Mouse (Mus musculus): Measurements from ENCODE around the gene Zfp27. TPM values are rescaled to one million over a fixed set of nuclear protein-coding genes. Genes with fewer than 3 reads are reported as not detected.

Gene Zfp27
- polyA plus RNA-seq, 1 experiment: 1.0 TPM

DNA sequence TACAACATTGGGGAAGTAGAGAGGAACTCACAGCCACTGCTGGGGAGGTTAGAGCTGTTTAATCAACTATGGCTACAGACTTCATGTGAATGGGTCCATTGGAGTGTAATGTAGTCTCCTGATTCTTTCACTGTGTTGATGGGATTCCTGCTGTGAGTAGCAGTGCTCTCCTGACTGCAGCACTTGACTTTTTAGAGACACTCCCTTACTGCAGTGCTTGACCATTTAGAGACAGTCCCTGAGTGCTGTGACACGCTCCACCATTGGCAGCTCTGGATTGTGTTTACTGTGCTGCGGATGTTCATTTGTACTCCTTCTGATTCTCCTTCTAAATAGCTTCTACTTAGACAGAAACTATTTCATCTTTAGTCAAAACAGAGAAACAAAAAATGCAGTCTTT is 36.4 kb upstream of the Zfp27 start:
- H3K27me3 ChIP-seq (ENCODE audit: control insufficient read depth, insufficient read depth, low read length): no peaks in the 10 kb centered on the region
- H3K36me3 ChIP-seq (ENCODE audit: control insufficient read depth, insufficient read depth, low read length): peaks cover 2% of the 10 kb centered on the region
- WGBS: 86% methylated on average over 2 of the region's 2 CpGs
- no peak overlapping the region for H3K27ac ChIP-seq (ENCODE audit: insufficient read depth, low read length)
- no peaks in the 10 kb centered on the region for H3K4me1 ChIP-seq (ENCODE audit: control insufficient read depth, insufficient read depth, insufficient read length)
- no peak overlapping the region for H3K4me3 ChIP-seq (ENCODE audit: extremely low read depth, insufficient read depth, insufficient read length)
- DNase-seq (ENCODE audit: low read depth in 1 of 2, low spot score in 2 of 2): no peak
- TF ChIP-seq CTCF (IDR thresholded peaks at IDR 0.05; ENCODE audit: extremely low read depth, insufficient read depth, insufficient read length, insufficient replicate concordance) (no peak), POLR2A (IDR thresholded peaks at IDR 0.05; ENCODE audit: low read depth, low read length) (no peak)

DNA sequence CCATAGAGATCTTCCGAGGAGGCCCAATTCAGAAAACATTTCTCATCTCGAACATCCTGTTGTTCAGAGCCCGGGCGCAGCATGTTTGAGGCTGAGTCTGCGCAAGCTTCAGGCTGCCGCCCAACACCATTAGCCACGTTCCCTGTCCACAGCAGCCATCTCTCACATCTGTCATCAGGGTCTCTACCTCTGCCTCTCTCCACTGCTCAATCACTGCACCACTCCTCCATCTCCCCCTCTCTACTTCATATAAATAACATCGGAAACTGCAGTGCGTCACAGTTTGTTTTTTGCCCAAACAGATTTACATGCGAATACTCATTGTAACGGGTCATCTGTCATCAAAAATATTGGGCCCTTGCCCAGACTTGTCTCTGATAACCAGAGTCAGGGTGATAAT is 34.7 kb upstream of the Zfp27 start:
- Histone ChIP-seq H3K4me1 (ENCODE audit: control insufficient read depth, insufficient read depth, insufficient read length) (no peaks in the 10 kb centered on the region), H3K4me3 (ENCODE audit: extremely low read depth, insufficient read depth, insufficient read length) (no peak overlapping the region), H3K36me3 (ENCODE audit: control insufficient read depth, insufficient read depth, low read length) (peaks cover 6% of the 10 kb centered on the region), H3K27ac (ENCODE audit: insufficient read depth, low read length) (no peak overlapping the region), H3K27me3 (ENCODE audit: control insufficient read depth, insufficient read depth, low read length) (no peaks in the 10 kb centered on the region)
- WGBS: 87% methylated on average over 11 of the region's 11 CpGs
- TF ChIP-seq CTCF (IDR thresholded peaks at IDR 0.05; ENCODE audit: extremely low read depth, insufficient read depth, insufficient read length, insufficient replicate concordance) (no peak), POLR2A (IDR thresholded peaks at IDR 0.05; ENCODE audit: low read depth, low read length) (no peak)
- no peak for DNase-seq (ENCODE audit: low read depth in 1 of 2, low spot score in 2 of 2)

DNA sequence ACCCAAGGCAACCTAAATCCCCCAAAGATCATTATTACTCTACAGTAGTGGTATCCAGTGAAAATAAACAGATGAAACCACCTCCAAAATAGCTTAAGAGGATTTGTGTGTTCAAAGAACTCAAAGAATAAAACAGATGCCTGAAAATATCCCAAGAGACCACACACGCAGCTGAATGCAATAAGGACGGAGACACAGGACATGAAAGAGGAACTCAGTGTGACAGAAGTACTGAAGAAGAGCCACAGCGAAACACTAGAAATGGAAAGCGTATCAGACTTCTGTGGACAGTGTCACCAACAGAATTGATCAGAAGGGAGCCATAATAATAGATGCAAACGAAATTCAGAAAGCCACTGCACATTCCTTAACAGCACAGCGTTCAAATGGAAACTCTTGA is 32.5 kb upstream of the Zfp27 start:
- Histone ChIP-seq H3K4me1 (ENCODE audit: control insufficient read depth, insufficient read depth, insufficient read length) (no peaks in the 10 kb centered on the region), H3K27ac (ENCODE audit: insufficient read depth, low read length) (no peak overlapping the region), H3K4me3 (ENCODE audit: extremely low read depth, insufficient read depth, insufficient read length) (no peak overlapping the region), H3K36me3 (ENCODE audit: control insufficient read depth, insufficient read depth, low read length) (peaks cover 19% of the 10 kb centered on the region), H3K27me3 (ENCODE audit: control insufficient read depth, insufficient read depth, low read length) (no peaks in the 10 kb centered on the region)
- TF ChIP-seq CTCF (IDR thresholded peaks at IDR 0.05; ENCODE audit: extremely low read depth, insufficient read depth, insufficient read length, insufficient replicate concordance) (no peak), POLR2A (IDR thresholded peaks at IDR 0.05; ENCODE audit: low read depth, low read length) (no peak)
- DNase-seq (ENCODE audit: low read depth in 1 of 2, low spot score in 2 of 2): no peak
- 44% methylated on average over 6 of the region's 6 CpGs for WGBS

DNA sequence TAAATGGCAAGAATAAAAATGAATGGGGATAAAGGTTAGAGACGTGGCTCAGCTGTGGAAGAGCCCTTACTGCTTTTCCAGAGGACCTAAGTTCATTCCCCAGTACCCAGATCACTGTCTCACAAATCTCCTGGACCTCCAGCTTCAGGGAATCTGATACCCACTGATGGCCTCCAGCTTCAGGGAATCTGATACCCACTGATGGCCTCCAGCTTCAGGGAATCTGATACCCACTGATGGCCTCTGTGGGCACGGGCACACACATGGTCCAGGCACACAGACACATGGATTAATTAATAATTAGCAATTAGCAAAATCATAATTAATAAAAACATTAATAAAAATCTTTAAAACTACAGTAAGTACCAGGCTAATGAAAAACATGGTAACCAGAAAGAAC is 16.4 kb upstream of the Zfp27 start:
- no peak for DNase-seq (ENCODE audit: low read depth in 1 of 2, low spot score in 2 of 2)

DNA sequence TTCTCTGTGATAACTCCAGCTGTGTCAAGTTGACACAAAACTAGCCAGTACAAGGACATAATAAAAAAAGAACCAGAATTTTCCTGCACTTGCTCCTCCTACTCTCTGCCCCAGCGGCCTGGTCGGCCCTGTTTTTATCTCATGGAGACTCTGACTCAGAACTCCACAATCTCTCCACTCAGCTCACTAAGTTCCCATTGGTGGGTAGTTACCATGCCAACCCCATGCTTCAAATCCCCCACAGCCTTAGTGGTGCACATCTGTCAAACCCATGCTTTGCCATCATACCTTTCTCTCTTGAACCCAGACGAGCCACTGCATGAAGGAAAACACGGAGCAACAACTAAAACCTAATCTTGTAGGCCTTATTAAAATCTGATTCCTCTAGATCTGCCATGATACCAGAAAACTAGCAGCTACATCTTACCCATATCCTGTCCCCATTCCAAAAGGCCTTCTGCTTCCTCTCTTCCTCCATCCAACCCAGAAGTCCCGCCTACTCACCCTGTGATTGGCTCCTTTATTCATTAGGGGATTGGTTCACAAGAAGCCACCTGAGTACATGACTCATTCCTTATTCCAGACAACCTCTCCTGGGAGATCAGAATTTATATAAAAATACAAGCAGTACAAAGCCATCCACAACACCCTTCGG is 15.2 kb upstream of the Zfp27 start:
- Histone ChIP-seq H3K36me3 (ENCODE audit: control insufficient read depth, insufficient read depth, low read length) (no peaks in the 10 kb centered on the region), H3K27me3 (ENCODE audit: control insufficient read depth, insufficient read depth, low read length) (no peaks in the 10 kb centered on the region), H3K4me1 (ENCODE audit: control insufficient read depth, insufficient read depth, insufficient read length) (no peaks in the 10 kb centered on the region; the same call in 1 of the 2 replicates), H3K4me3 (ENCODE audit: extremely low read depth, insufficient read depth, insufficient read length) (no peak overlapping the region), H3K27ac (ENCODE audit: insufficient read depth, low read length) (no peak overlapping the region)
- 86% methylated on average over 6 of the region's 6 CpGs for WGBS
- DNase-seq (ENCODE audit: low read depth in 1 of 2, low spot score in 2 of 2): no peak
- TF ChIP-seq CTCF (IDR thresholded peaks at IDR 0.05; ENCODE audit: extremely low read depth, insufficient read depth, insufficient read length, insufficient replicate concordance) (no peak), POLR2A (IDR thresholded peaks at IDR 0.05; ENCODE audit: low read depth, low read length) (no peak)

More for the DNA sequence above, 16.4 kb upstream of the Zfp27 start:
- Histone ChIP-seq H3K27me3 (ENCODE audit: control insufficient read depth, insufficient read depth, low read length) (no peaks in the 10 kb centered on the region), H3K36me3 (ENCODE audit: control insufficient read depth, insufficient read depth, low read length) (no peaks in the 10 kb centered on the region), H3K4me1 (ENCODE audit: control insufficient read depth, insufficient read depth, insufficient read length) (no peaks in the 10 kb centered on the region; the same call in 1 of the 2 replicates), H3K27ac (ENCODE audit: insufficient read depth, low read length) (no peak overlapping the region), H3K4me3 (ENCODE audit: extremely low read depth, insufficient read depth, insufficient read length) (no peak overlapping the region)
- 82% methylated on average over 2 of the region's 2 CpGs for WGBS
- TF ChIP-seq POLR2A (IDR thresholded peaks at IDR 0.05; ENCODE audit: low read depth, low read length) (no peak), CTCF (IDR thresholded peaks at IDR 0.05; ENCODE audit: extremely low read depth, insufficient read depth, insufficient read length, insufficient replicate concordance) (no peak)

DNA sequence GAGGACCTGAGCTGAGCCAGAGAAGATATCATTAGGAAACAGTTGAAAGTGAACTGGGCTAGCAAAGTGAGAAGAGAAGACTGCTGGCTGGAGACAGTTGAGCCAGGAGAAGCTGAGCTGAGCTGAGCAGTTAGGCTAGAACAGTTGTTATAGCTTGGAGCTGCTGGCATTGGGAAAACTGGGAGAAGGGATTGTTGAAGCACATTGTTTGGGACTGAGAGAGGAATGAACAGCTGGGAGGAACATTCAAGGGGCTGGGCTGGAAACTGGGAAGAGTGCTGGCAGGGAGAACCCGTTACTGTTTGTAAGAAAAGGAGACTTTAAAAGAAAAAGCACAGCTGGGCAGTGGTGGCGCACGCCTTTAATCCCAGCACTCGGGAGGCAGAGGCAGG is 11.7 kb upstream of the Zfp27 start:
- H3K27me3 ChIP-seq (ENCODE audit: control insufficient read depth, insufficient read depth, low read length): no peaks in the 10 kb centered on the region
- no peak overlapping the region for H3K27ac ChIP-seq (ENCODE audit: insufficient read depth, low read length)
- WGBS: 90% methylated on average over 4 of the region's 4 CpGs
- TF ChIP-seq POLR2A (IDR thresholded peaks at IDR 0.05; ENCODE audit: low read depth, low read length) (no peak), CTCF (IDR thresholded peaks at IDR 0.05; ENCODE audit: extremely low read depth, insufficient read depth, insufficient read length, insufficient replicate concordance) (no peak)
- no peaks in the 10 kb centered on the region; the same call in 1 of the 2 replicates for H3K4me1 ChIP-seq (ENCODE audit: control insufficient read depth, insufficient read depth, insufficient read length)
- peaks cover 15% of the 10 kb centered on the region for H3K36me3 ChIP-seq (ENCODE audit: control insufficient read depth, insufficient read depth, low read length)
- DNase-seq (ENCODE audit: low read depth in 1 of 2, low spot score in 2 of 2): no peak
- no peak overlapping the region for H3K4me3 ChIP-seq (ENCODE audit: extremely low read depth, insufficient read depth, insufficient read length)

DNA sequence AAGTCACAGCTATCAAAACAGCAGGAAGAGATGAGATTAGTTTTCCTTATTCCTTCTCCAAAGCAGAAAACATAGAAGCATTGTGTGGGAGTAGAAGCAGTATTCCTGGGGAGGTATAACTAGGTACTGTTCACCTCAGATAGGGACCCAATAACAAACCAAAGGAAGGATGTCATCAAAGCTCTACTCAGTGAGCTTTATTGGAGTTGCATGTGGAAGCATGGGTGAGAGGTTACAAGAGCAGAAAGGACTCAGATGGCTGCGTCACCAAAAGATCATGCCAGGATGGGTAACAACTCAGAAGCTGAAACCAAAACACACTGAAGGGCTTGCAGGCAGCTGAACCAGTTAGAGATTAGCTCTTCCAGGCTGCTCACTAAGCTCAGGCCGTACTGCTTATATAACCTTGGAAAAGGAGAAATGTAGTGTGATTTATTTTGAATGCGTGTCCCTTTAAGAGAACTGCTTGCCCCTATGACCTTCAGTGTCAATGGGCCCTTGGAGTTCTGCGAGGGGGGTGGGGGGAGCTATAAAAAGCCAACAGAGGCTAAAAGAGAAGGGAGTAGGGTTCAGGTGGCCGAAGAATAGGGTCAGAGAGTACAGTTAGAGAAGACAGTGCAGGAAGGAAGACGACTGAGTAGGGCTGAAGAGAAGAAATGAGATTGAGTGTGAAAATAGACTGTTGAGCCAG is 11.1 kb upstream of the Zfp27 start:
- TF ChIP-seq POLR2A (IDR thresholded peaks at IDR 0.05; ENCODE audit: low read depth, low read length) (no peak), CTCF (IDR thresholded peaks at IDR 0.05; ENCODE audit: extremely low read depth, insufficient read depth, insufficient read length, insufficient replicate concordance) (no peak)
- H3K4me3 ChIP-seq (ENCODE audit: extremely low read depth, insufficient read depth, insufficient read length): no peak overlapping the region
- DNase-seq (ENCODE audit: low read depth in 1 of 2, low spot score in 2 of 2): no peak
- WGBS: 76% methylated on average over 6 of the region's 6 CpGs
- H3K36me3 ChIP-seq (ENCODE audit: control insufficient read depth, insufficient read depth, low read length): peaks cover 15% of the 10 kb centered on the region
- H3K4me1 ChIP-seq (ENCODE audit: control insufficient read depth, insufficient read depth, insufficient read length): no peaks in the 10 kb centered on the region; the same call in 1 of the 2 replicates
- no peaks in the 10 kb centered on the region for H3K27me3 ChIP-seq (ENCODE audit: control insufficient read depth, insufficient read depth, low read length)
- no peak overlapping the region for H3K27ac ChIP-seq (ENCODE audit: insufficient read depth, low read length)

Data from spleen, adult 2 months (tissue).